In genomic region chr3:122345977-122346472, GRCm38 (mm10) we compare ENCODE assay signal across 13 mouse cellular contexts.
"Had no signal": no experiment of that assay in that cellular context is flagged by ENCODE, and none has a peak within 500 bp of the region (broad histone marks: within the 10 kb centered on the region; RNA-seq: fewer than 3 reads in every experiment).

No protein-coding gene starts in this region.

- H3K36me3 ChIP-seq: limb, embryonic 13.5 days; midbrain, embryonic 15.5 days; neural tube, embryonic 12.5 days had no signal

- H3K27ac ChIP-seq: limb, embryonic 13.5 days; liver, embryonic 14.5 days; midbrain, embryonic 15.5 days; neural tube, embryonic 12.5 days had no signal

- H3K9me3 ChIP-seq: limb, embryonic 13.5 days; midbrain, embryonic 15.5 days; neural tube, embryonic 12.5 days had no signal

- ATAC-seq: lung, postnatal 0 days; midbrain, embryonic 15.5 days had no signal

- H3K4me1 ChIP-seq: midbrain, embryonic 15.5 days; neural tube, embryonic 12.5 days had no signal

- H3K27me3 ChIP-seq: limb, embryonic 13.5 days; midbrain, embryonic 15.5 days; neural tube, embryonic 12.5 days had no signal

- H3K4me2 ChIP-seq: limb, embryonic 13.5 days; midbrain, embryonic 11.5 days; midbrain, embryonic 15.5 days; neural tube, embryonic 12.5 days had no signal

- DNase-seq: kidney, adult 2 months; kidney, postnatal 25 days; lung, adult 2 months; lung, postnatal 36 days; spleen, adult 18-20 months; thymus, adult 2 months; thymus, postnatal 25 days had no signal

- H3K4me3 ChIP-seq: limb, embryonic 13.5 days; midbrain, embryonic 15.5 days; neural tube, embryonic 12.5 days had no signal

- H3K9ac ChIP-seq: limb, embryonic 13.5 days; liver, embryonic 14.5 days; midbrain, embryonic 15.5 days; neural tube, embryonic 12.5 days had no signal
